Mouse (Mus musculus) gastrocnemius, adult 2 months (tissue): Measurements from ENCODE around the gene Clasp1. TPM values are rescaled to one million over a fixed set of nuclear protein-coding genes. Genes with fewer than 3 reads are reported as not detected.

Experiments used
- DNase-seq: peaks from one replicate; pipeline ENCODE4 v3.0.0; 2022
- H3K27ac ChIP-seq: fragments of 200-600 bp; 2 replicates; pipeline ENCODE4 v1.8.1; 2022; ENCODE audit warnings: mild to moderate bottlenecking
- H3K4me3 ChIP-seq: fragments of 200-600 bp; 2 replicates; pipeline ENCODE4 v1.8.1; 2022; ENCODE audit warnings: mild to moderate bottlenecking, moderate library complexity
- CTCF ChIP-seq: fragments of 200-600 bp; IDR thresholded peaks from 2 replicates; pipeline ENCODE4 v1.8.1; 2022; ENCODE audit warnings: antibody characterized with exemption, mild to moderate bottlenecking, moderate library complexity
- intact Hi-C: fragments of 180-260 bp; cut with DNase I; formaldehyde crosslinking; loops from one replicate; pipeline ENCODE4 v1.15.1; 2025
- long read RNA-seq, 2 experiments: library from polyadenylated mRNA; stranded (forward); transcript quantifications; one replicate each; pipeline ENCODE4 v2.0.0; 2021
- total RNA-seq, 2 experiments: library from RNA; stranded (reverse); gene quantifications; 2 replicates each; pipeline ENCODE4 v1.2.3; 2021

Clasp1 gene
- total RNA-seq, result 10 to 100 TPM; 45.9 to 50.5 TPM
- long read RNA-seq, experiment 1, full-length matches to known transcripts, result 3 of 20 reads
- long read RNA-seq, experiment 1, partial matches to known transcripts, result 7 of 20 reads
- long read RNA-seq, experiment 1, other reads (novel, unspliced or antisense), result 10 of 20 reads
- long read RNA-seq, experiment 2, full-length matches to known transcripts, result 3 of 9 reads
- long read RNA-seq, experiment 2, partial matches to known transcripts, result 1 of 9 reads
- long read RNA-seq, experiment 2, other reads (novel, unspliced or antisense), result 5 of 9 reads

GRCm38 (mm10) chr1:118388757-118389453 is at the start of gene Clasp1:
Clasp1 (plus strand) TSS chr1:118389058.
- peak within 1 kb of the TSS; percentile 90 for H3K27ac ChIP-seq
- intact Hi-C loops, result loop anchor here (1.0 to 5.0 kb wide), 2 partner anchors 67 to 69 kb away; partner anchors contain the start of gene Nifk
- peak; percentile 1; the same call in 1 of the 2 replicates for TF ChIP-seq CTCF
- peak; percentile 95 for DNase-seq
- peak within 1 kb of the TSS; percentile 80 for H3K4me3 ChIP-seq

GRCm38 (mm10) chr1:118343649-118344435 is 45.0 kb upstream of the Clasp1 start:
- intact Hi-C loops, result no loop called here
- no peak overlapping the region for H3K4me3 ChIP-seq
- no peak overlapping the region for H3K27ac ChIP-seq
- TF ChIP-seq CTCF, result no peak
- no peak for DNase-seq

GRCm38 (mm10) chr1:118349922-118350321 is 38.9 kb upstream of the Clasp1 start:
- no peak overlapping the region for H3K27ac ChIP-seq
- intact Hi-C loops, result no loop called here
- DNase-seq, result no peak
- H3K4me3 ChIP-seq, result no peak overlapping the region
- no peak for TF ChIP-seq CTCF

- peak overlapping the region; percentile 49 for H3K27ac ChIP-seq
- TF ChIP-seq CTCF, result no peak
- intact Hi-C loops, result no loop called here
- H3K4me3 ChIP-seq, result no peak overlapping the region; the same call in 1 of the 2 replicates
- peak; percentile 34 for DNase-seq
Observed at GRCm38 (mm10) chr1:118359071-118359761, 29.6 kb upstream of the Clasp1 start.

GRCm38 (mm10) chr1:118367970-118368369 is 20.9 kb upstream of the Clasp1 start:
- Histone ChIP-seq H3K27ac (peak overlapping the region; percentile 12; the same call in 1 of the 2 replicates), H3K4me3 (no peak overlapping the region)
- no peak for DNase-seq
- TF ChIP-seq CTCF, result peak; percentile 68
- intact Hi-C loops, result loop anchor here (5.0 kb wide), 2 partner anchors 94 to 109 kb away; no protein-coding TSS in a partner anchor

DNA sequence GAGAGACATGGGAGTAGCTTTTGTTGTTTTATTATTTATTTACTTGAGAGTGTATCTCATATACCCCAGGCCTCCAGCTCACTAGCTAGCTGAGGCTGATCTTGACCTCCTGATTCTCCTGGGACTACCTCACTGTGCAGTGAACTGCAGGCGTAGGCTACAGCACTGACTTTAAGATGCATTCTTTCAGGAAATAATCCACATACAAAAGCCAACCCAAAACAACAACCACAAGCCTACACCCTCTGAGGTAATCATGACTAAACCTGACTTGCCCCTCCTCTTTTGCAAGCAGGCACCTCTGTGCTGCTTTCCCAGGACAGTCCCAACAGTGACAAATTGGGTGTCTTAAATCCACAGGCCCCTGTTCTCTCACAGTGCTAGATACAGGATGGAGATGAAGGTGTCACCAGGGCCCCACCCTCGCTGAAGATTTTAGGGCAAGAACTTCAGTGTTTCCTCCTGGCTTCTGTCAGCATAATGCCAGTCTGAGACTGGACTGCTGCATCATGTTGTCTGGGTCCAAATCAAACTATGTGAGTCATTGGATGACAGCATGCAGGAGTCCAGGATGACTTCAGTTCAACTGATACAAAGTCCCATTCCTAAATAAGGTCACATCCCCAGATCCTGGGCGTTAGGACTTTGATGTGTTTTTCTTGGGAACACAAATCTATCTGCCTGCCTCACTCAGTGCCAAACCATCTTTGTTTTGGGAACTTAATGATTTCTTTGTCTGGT is 20.0 kb upstream of the Clasp1 start:
- no peak for DNase-seq
- H3K4me3 ChIP-seq, result no peak overlapping the region
- H3K27ac ChIP-seq, result no peak overlapping the region
- intact Hi-C loops, result loop anchor here (5.0 kb wide), 2 partner anchors 93 to 108 kb away; no protein-coding TSS in a partner anchor
- no peak for TF ChIP-seq CTCF

- Histone ChIP-seq H3K4me3 (no peak overlapping the region), H3K27ac (no peak overlapping the region)
- no peak for DNase-seq
- intact Hi-C loops, result no loop called here
- no peak for TF ChIP-seq CTCF
Observed at GRCm38 (mm10) chr1:118377784-118378183, 11.1 kb upstream of the Clasp1 start.

GRCm38 (mm10) chr1:118380105-118380786 is 8.6 kb upstream of the Clasp1 start:
- Histone ChIP-seq H3K4me3 (no peak overlapping the region), H3K27ac (no peak overlapping the region)
- intact Hi-C loops, result no loop called here
- TF ChIP-seq CTCF, result no peak
- DNase-seq, result no peak

DNA sequence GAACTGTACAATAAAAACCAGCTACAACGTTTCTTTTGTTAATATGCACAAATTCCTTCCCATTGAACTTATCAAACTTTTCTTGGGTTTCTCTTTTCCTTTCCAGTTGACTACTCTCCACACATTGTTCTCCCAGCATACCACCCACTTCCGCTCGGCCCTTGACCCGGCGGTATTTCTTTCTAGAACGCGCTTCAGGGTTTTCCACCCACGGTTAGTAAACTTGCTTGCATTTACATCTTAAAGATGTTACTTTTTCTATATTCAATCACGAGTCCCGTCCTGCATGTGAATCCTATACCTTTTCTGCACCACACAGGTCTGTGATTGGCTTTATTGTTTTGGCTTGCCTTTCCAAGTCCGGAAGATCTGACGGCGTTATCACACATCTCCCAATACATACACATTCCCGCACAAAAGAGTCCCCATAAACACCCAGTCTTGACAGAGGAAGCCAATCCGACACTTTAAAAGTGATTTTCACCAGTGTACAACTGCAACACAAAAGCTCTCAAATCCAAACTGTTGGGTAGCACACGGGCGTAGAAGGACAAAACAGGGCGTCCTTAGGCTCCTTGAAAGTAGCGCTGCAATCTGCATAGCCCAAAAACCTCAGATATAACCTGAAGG is 616 bp upstream of the Clasp1 start:
- intact Hi-C loops, result loop anchor here (5.0 kb wide), 1 partner anchor 66 kb away; the partner anchor contains the start of gene Nifk
- Histone ChIP-seq H3K27ac (peak overlapping the region; percentile 90), H3K4me3 (peak overlapping the region; percentile 80)
- DNase-seq, result peak; percentile 79
- no peak for TF ChIP-seq CTCF

DNA sequence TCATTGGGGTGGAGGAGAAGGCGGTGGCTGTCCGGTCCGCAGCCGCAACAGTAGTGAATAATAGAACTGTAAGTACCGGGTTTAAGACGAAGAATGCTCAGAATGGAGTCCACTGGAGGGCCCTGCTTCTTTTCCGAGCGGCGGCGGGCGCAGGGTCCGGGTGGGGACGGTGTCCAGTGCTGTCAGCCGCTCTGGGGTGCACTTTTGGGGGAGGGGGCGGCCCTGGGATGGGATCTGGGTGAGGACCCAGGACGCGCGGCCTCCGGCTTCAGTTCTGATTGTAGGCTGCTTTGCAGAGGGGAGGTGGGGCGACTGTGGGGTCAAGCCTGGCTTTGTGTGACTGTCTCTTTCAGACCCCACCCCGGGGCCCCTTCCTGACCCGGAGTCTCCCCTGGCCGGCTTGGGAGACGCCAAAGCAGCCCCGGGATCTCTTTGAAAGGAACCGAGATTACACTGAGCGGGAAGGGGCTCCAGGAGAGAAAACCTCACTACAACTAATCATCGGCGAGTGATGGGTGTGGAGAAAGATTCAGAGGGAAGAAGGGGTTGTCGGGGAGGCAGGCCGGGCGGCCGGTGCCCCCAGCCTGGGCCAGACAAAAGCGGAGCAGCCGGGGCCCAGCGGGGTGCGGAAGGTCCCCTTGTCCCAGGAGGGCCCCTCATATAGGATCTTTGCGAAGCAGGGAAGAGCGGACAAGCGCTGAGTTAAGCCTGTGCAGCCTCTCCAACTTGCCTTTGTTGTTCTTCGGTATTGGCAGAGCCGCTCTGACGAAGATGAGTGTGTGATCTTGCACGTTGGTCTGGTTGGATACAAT is 802 bp downstream of the Clasp1 start:
- intact Hi-C loops, result loop anchor here (1.0 to 5.0 kb wide), 2 partner anchors 67 to 69 kb away; partner anchors contain the start of gene Nifk
- Histone ChIP-seq H3K27ac (peak overlapping the region; percentile 90), H3K4me3 (peak overlapping the region; percentile 80)
- TF ChIP-seq CTCF, result 0 out of 2 replicates have a peak, but pooled peaks have one; percentile 0
- DNase-seq, result peak; percentile 73
